Mouse (Mus musculus) R1 (cell line): ENCODE measurements around the gene C1ql3.

Source experiments
- DNase-seq: peaks from one replicate; pipeline ENCODE4 v3.0.0-alpha.2; 2018; ENCODE audit warnings: low read depth, low spot score

The C1ql3 gene

DNA sequence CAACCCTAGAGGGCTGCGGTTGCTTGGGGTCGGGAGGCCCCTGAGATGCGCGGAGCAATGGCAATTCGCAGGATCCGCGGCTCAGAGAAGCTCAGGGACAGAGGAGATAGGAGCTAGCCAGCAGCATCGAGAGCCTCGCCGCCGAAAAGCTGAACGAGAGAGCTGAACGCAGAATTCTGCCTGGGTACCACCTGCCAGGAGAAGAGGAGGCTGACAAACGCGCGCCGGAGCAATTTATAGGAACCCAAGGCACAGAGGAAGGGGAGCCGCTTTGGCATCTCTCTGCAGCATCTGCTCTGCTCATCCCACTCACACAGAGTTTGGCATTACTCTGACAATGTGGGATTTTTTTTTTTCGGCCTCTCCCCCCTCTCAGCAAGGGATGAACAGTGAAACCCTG is at the start of gene C1ql3:
Gene C1ql3 (minus strand): TSS at position 335 of the 400 bp plus-strand sequence.
- DNase-seq: peak; percentile 41

GRCm38 (mm10) chr2:13060426-13061170 is 49.0 kb upstream of the C1ql3 start:
- DNase-seq: no peak

DNA sequence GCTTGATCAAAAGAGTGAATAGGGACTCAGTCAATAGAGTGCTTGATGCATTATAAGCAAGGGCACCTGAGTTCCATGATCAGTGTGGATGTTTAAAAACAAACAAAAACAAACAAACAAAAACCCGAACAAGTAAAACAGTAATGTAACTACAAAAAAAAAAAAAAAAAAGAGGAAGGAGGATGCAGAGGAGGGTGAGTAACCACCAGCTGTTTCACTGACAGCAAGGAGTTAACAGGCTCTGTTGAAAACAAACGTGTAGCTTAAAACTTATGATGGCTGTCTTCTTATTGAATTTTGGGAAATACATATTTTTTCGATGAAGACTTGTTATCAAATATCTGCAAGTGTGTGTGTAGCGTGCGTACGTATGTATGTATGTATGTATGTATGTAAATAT is 37.0 kb upstream of the C1ql3 start:
- DNase-seq: no peak

- no peak for DNase-seq
Observed at GRCm38 (mm10) chr2:13044555-13044954, 32.9 kb upstream of the C1ql3 start.

DNA sequence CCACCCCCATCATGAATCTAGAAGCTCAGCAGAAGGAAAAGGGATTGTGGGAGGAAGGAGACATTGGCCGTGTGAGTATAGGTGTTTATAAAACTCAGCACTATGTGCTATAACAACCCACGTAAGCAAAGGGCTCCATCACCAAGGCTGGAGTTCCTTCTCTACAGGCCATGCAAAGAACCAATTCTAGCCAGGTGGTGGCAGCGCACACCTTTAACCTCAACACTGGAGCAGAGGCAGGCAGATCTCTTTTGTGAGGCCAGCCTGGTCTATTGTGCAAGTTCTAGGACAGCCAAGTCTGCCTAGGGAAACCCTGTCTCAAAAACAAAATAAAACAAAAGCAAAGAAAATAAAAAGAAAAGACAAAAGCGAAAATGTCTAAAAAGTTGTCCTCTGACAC is 28.2 kb upstream of the C1ql3 start:
- no peak for DNase-seq

DNA sequence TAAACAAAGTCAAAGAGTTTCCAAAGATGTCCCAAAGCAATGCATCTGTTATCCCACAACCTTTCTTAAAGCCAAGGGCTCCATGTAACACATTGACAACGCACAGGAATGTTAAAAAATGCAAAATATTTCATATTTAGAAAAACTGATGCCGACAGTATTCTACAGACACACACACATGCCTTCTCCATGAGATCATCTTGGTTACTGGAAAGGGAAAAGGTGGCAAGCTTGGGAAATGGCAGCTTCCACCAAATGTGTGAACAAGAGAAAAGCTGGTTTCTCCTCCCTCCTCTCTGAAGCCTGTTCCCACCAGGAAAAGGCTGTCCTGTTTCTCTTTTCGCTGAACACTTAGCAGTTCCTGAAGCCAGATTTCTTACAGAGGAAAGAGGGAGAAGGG is 27.2 kb upstream of the C1ql3 start:
- DNase-seq: no peak

GRCm38 (mm10) chr2:13018861-13019260 is 7.3 kb upstream of the C1ql3 start:
- no peak for DNase-seq

- DNase-seq: no peak
Observed at GRCm38 (mm10) chr2:13018382-13018781, 6.8 kb upstream of the C1ql3 start.

DNA sequence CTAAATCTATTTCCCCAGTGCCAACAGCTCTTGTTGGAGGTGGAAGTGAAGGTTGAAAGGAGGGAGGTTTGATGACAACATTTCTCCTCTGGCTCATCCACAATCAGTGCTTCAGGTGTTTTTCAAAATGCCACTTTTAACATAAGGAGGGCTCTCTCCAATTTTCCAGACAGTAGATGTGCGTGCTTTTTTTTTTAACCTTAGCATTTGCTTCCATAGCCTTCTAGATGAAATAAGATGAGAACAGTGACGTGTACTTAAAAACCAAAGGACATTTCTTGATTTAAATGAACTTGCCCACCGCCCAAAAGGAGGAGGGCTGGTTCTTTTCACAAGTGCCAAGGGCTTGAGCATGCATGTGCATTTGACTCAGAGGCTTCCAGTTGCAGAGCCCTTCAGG is 367 bp upstream of the C1ql3 start:
- DNase-seq: no peak

GRCm38 (mm10) chr2:13010460-13011341 is 905 bp downstream of the C1ql3 start:
- peak; percentile 40 for DNase-seq

GRCm38 (mm10) chr2:13010030-13010459 is 1.6 kb downstream of the C1ql3 start:
- DNase-seq: peak; percentile 33

DNA sequence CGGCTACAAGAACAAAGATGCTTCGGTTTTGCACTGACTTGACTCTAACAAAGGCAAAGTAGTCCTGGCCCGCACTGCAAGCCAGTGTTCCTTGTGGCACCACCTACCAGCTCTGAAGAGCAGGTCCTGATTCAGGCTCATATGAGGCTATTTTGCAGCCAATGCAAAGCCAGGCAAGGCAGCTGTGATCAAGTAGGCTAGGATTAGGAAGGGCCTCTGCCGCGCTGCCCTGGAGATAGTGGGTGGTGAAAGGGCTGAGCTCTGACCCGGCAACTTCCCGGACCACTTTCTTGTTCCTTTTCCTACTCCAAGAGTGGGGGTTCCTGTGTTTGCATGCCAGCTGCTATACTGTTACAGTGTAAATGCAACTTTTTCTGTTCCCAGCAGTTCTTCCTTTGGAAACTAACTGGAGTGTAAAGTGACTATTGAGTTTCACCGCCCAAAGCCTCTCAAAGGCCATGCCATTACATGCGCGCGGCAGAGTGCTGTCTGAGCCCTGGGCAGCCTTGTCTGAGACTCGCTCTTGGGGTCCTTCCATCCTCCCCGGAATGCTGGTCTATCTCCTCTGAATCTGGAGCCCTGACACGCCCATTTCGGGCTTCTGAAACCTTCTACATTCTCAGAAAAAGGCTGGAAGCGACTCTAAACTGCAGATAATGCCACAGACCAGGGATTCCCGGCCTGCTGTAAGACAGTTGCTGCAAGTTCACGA is 2.2 kb downstream of the C1ql3 start:
- peak; percentile 51 for DNase-seq

- no peak for DNase-seq
Observed at GRCm38 (mm10) chr2:13008433-13008832, 3.2 kb downstream of the C1ql3 start.

GRCm38 (mm10) chr2:13000026-13000425 is 11.6 kb downstream of the C1ql3 start:
- DNase-seq: no peak

DNA sequence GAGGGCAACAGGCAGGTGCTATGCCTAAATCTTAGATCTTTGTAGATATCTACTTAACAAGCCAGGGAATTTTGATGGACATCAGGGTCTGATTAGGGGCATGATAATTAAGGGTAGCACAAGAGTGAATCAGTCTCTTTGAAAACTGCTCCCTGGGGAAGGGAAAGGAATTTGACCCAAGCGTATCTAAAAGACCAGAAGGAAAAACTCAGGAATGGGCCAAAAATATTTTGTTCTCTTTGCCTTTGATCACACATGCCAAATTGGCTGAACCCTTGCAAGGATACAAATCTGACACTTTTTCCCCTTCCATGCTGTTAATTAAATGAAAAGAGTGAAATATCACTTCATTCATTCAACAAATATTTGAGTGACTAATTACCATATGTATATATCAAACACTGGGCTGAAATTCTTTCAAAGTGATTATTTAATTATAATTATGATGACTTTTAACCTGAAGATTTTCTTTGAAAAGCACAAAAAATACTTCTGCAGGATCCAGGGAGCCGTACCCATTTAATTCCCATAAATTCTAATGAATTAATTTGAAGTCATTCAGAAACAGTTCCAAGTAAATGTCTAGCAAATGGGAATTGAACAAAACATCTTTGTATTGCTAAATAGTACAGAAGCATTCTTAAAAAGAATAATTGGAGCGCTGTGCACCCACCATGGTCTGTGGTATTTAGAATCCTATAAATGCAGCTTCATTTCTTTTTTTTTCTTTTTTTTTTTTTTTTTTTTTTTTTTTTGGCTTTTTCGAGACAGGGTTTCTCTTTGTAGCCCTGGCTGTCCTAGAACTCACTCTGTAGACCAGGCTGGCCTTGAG is 26.5 kb downstream of the C1ql3 start:
- DNase-seq: no peak

GRCm38 (mm10) chr2:12978771-12979170 is 32.8 kb downstream of the C1ql3 start:
- DNase-seq: no peak

DNA sequence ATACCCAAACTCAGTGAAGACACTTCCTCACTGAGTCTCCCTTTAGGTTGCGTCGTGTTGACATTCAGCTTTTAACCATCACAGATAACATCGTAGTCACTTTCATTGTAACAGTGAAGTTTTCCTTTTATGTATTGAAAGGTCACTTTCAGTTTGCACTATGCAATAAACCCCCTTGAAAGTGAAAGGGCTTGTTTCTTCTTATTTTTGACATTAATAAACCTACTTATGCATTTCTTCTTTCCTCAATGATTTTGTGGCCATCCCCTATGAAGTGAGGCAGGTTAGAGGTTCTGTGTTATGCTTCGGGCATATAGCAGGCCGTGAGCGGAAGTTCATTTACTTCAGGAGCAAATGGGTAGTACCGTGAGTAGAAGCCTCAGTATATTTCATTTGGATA is 34.2 kb downstream of the C1ql3 start:
- DNase-seq: no peak

GRCm38 (mm10) chr2:12973752-12974151 is 37.9 kb downstream of the C1ql3 start:
- no peak for DNase-seq

- no peak for DNase-seq
Observed at GRCm38 (mm10) chr2:12970049-12970724, 41.4 kb downstream of the C1ql3 start.

DNA sequence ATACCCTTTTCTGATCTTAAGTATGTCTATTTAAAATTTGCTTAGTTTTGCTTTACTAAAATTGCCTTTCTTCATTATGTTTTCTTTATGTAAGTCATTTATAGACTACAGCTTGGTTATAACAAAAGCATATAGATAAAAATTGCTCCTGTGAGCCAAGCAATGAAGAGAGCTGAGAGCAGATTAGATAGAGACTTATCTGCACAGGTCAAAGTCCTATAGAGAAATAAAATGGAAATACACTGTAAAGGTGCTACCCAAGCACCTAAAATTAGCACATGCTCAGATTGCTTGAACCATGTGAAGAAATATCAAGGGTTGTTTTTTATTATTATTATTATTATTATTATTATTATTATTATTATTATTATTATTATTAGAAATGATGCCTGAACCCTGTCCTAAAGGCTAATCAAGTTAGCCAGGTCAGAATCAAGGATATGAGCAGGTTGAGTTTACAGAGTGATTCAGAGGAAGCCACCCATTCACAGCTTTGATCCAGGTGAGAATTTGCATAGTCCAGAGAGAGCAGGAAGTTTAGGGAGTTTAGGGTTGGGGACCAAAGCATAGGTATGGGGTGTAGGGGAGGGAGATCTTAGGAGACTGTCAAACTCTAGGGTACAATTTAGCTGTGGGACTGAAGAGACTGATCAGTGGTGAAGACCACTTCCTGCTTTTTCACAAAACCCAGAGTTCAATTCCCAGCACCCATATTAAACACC is 54.7 kb downstream of the C1ql3 start:
- DNase-seq: no peak
